Mouse (Mus musculus) embryonic facial prominence, embryonic 15.5 days (tissue): ENCODE data around the gene Hikeshi. TPM values are rescaled to one million over a fixed set of nuclear protein-coding genes. Genes with fewer than 3 reads are reported as not detected.

Experiments
- ATAC-seq: fragments of 200-750 bp; cut with Nextera tagmentation; 2 replicates; pipeline ENCODE4 v1.8.0; 2017; ENCODE audit warnings: low read depth, moderate TSS enrichment; ENCODE audit not compliant: insufficient number of reproducible peaks, low FRiP score, low TSS enrichment
- H3K27ac ChIP-seq: fragments of 300-500 bp; sonication (generic); replicated peaks from 2 replicates; pipeline ENCODE4 v1.5.1; 2015; ENCODE audit warnings: mild to moderate bottlenecking, inconsistent platforms
- H3K27me3 ChIP-seq: fragments of 300-500 bp; sonication (generic); 2 replicates; pipeline ENCODE4 v1.6.1; 2015; ENCODE audit warnings: inconsistent platforms
- H3K36me3 ChIP-seq: fragments of 300-500 bp; sonication (generic); 2 replicates; pipeline ENCODE4 v1.6.1; 2015; ENCODE audit warnings: mild to moderate bottlenecking, inconsistent platforms
- H3K4me1 ChIP-seq: fragments of 300-500 bp; sonication (generic); 2 replicates; pipeline ENCODE4 v1.6.1; 2015; ENCODE audit warnings: inconsistent platforms
- H3K4me2 ChIP-seq: fragments of 300-500 bp; sonication (generic); replicated peaks from 2 replicates; pipeline ENCODE4 v1.6.1; 2015; ENCODE audit warnings: mild to moderate bottlenecking, inconsistent platforms
- H3K4me3 ChIP-seq: fragments of 300-500 bp; sonication (generic); replicated peaks from 2 replicates; pipeline ENCODE4 v1.5.1; 2015; ENCODE audit warnings: mild to moderate bottlenecking, inconsistent platforms
- H3K9ac ChIP-seq: fragments of 300-500 bp; sonication (generic); 2 replicates; pipeline ENCODE4 v1.6.1; 2015; ENCODE audit warnings: inconsistent platforms
- H3K9me3 ChIP-seq: fragments of 300-500 bp; sonication (generic); replicated peaks from 2 replicates; pipeline ENCODE4 v1.6.1; 2016; ENCODE audit warnings: inconsistent platforms
- WGBS: fragments of 180-500 bp; shearing (Covaris S2); methylation state at CpG from one replicate; pipeline ENCODE4 v1.1.7; 2015; 5-methylcytosine and 5-hydroxymethylcytosine counted together
- polyA plus RNA-seq: library from polyadenylated mRNA; unstranded; fragments of >200 nt; fragmentation: Nextera tagmentation; extraction: Ambion mirVana; gene quantifications from 2 replicates; pipeline ENCODE4 v1.2.1, GENCODE M21; 2015

Gene Hikeshi
- polyA plus RNA-seq, 1 experiment from 2014 or later: 124 TPM

DNA sequence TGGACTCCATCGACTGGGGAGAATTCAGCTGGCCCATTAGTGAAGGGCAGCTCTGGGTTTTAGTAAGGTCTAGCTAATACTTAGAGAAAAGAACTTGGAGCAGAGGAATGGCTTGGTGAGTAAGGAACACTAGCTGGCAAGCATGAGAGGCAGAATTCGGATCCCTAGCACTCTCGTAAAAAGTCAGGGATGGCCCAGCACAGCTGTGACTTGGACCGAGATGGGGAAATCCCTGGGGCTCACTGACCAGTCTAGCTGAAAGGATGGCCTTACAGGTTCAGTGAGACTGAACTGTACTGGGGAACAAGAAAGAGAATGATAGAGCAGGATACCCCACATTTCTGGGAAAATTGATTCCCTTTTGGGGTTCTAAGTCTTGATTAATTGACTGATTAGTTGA lies 31.3 kb downstream of the Hikeshi start:
- Histone ChIP-seq H3K4me1 (peaks cover 12% of the 10 kb centered on the region; the same call in 1 of the 2 replicates), H3K36me3 (no peaks in the 10 kb centered on the region), H3K9me3 (no peaks in the 10 kb centered on the region), H3K27ac (no peak overlapping the region), H3K4me2 (no peak overlapping the region), H3K4me3 (no peak overlapping the region), H3K27me3 (no peaks in the 10 kb centered on the region), H3K9ac (no peak overlapping the region)
- ATAC-seq: no peak
- 65% methylated on average over 4 of the region's 4 CpGs for WGBS

GRCm38 (mm10) chr7:89908899-89909621 lies 31.9 kb downstream of the Hikeshi start:
- ATAC-seq: no peak
- Histone ChIP-seq H3K4me3 (no peak overlapping the region), H3K27ac (no peak overlapping the region)

GRCm38 (mm10) chr7:89908421-89908820 lies 32.6 kb downstream of the Hikeshi start:
- Histone ChIP-seq H3K4me3 (no peak overlapping the region), H3K4me2 (peak overlapping the region; percentile 24), H3K36me3 (no peaks in the 10 kb centered on the region), H3K27ac (0 out of 2 replicates have a peak overlapping the region, but pooled peaks have one; percentile 35), H3K9ac (no peak overlapping the region), H3K27me3 (no peaks in the 10 kb centered on the region), H3K9me3 (no peaks in the 10 kb centered on the region), H3K4me1 (peaks cover 18% of the 10 kb centered on the region)
- ATAC-seq: no peak; the same call in 1 of the 2 replicates
- 26% methylated on average over 7 of the region's 7 CpGs for WGBS

More at GRCm38 (mm10) chr7:89908899-89909621, 31.9 kb downstream of the Hikeshi start:
- Histone ChIP-seq H3K36me3 (no peaks in the 10 kb centered on the region), H3K4me1 (peaks cover 12% of the 10 kb centered on the region; the same call in 1 of the 2 replicates), H3K9ac (no peak overlapping the region), H3K4me2 (peak overlapping the region; percentile 24), H3K27me3 (no peaks in the 10 kb centered on the region), H3K9me3 (no peaks in the 10 kb centered on the region)
- WGBS: 41% methylated on average over 20 of the region's 20 CpGs

DNA sequence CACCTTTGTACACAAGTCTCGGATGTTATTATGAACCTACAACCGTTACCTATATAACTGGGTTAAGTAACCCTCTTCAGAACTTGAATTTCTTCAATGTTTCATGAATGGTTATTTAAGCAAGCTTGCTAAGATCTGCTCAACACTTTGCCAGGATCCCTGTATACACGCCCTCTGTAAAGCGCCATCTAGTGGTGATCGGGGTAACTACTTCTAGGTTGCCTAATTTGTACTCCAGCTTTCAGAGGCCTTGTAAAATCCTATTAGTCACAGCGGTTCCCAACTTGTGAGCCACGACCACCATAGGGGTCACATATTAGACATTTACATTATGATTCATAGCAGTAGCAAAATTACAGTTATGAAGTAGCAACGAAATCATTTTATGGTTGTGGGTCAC lies 33.1 kb downstream of the Hikeshi start:
- no peaks in the 10 kb centered on the region for H3K9me3 ChIP-seq
- 0 out of 2 replicates have a peak overlapping the region, but pooled peaks have one; percentile 35 for H3K27ac ChIP-seq
- ATAC-seq: no peak
- no peaks in the 10 kb centered on the region for H3K36me3 ChIP-seq
- WGBS: 20% methylated on average over 8 of the region's 8 CpGs
- no peak overlapping the region for H3K9ac ChIP-seq
- peak overlapping the region; percentile 23 for H3K4me2 ChIP-seq
- H3K27me3 ChIP-seq: no peaks in the 10 kb centered on the region
- H3K4me1 ChIP-seq: peaks cover 22% of the 10 kb centered on the region
- H3K4me3 ChIP-seq: no peak overlapping the region

DNA sequence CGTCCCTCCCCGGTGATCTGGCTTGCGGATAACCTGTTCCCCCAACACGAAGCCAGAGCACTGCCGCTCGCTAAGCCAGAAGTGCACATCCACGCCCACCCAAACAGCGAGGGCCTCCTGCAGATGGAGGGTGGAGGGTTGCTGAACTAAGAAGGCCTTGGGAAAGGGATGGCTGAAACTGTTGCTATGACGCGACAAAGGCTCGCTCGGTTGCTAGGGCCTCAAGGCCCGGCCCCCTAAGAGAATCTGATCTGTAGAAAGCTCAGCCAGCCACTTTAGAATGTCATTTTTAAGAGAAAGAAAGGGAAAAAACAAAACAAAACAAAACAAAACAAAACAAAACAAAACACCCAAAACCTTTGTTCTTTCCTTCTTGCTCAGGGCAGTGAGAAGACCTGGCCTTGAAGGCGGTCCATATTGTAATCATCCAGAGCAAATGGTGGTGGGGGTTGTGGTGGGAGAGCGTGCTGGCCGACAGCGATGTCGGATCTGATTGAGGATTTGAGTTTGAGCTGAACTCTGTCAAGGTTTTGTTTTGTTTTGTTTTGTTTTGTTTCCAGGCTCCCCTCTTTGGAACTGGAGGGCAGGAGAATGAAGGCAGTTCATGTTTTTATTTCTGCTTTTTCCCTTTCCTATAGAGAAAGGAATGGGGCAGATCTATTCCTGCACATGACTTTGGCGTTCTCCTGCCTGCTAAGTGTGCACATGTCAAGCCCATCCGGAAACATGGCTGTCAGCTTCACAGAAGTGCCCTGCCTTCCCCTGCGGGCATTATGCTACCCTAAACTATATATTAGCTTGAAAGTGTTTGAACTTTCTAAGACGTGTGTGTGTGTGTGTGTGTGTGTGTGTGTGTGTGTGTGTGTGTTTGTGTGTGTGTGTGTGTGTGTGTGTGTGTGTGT lies 37.3 kb downstream of the Hikeshi start, which contains the start of gene Ccdc81:
Gene Ccdc81 (minus strand): TSS at position 188 of the 902 bp plus-strand sequence.
- Histone ChIP-seq H3K9me3 (no peaks in the 10 kb centered on the region), H3K27me3 (no peaks in the 10 kb centered on the region), H3K36me3 (no peaks in the 10 kb centered on the region), H3K4me2 (peak within 1 kb of the TSS; percentile 39), H3K4me3 (peak within 1 kb of the TSS; percentile 20), H3K9ac (no peak within 1 kb of the TSS), H3K4me1 (peaks cover 11% of the 10 kb centered on the region), H3K27ac (0 out of 2 replicates have a peak within 1 kb of the TSS, but pooled peaks have one; percentile 4)
- ATAC-seq: peak; percentile 76; the same call in 1 of the 2 replicates
- 21% methylated on average over 22 of the region's 22 CpGs for WGBS

DNA sequence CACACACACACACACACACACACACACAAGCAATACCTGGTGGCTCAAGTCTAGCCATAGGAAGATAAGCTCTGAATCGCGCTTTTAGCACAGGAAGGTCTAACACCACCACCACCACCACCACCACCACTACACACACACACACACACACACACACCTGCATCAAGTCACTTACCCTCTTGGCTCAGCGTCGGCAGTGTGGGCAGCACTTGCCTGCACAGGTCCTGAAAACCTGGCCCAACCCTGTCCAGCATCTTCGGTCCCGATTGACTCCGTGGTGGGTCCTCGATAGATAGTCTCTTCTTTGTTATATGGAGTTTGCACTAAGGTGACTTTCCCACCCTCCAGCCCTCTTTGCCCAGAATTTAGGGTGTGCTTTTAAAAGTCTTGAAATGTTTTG lies 38.0 kb downstream of the Hikeshi start:
- no peak overlapping the region for H3K27ac ChIP-seq
- no peaks in the 10 kb centered on the region for H3K27me3 ChIP-seq
- peak overlapping the region; percentile 20; the same call in 1 of the 2 replicates for H3K4me3 ChIP-seq
- peaks cover 9% of the 10 kb centered on the region for H3K4me1 ChIP-seq
- peak overlapping the region; percentile 39 for H3K4me2 ChIP-seq
- ATAC-seq: no peak
- no peaks in the 10 kb centered on the region for H3K9me3 ChIP-seq
- H3K9ac ChIP-seq: no peak overlapping the region
- 67% methylated on average over 8 of the region's 8 CpGs for WGBS
- H3K36me3 ChIP-seq: no peaks in the 10 kb centered on the region

GRCm38 (mm10) chr7:89891856-89892255 lies 49.1 kb downstream of the Hikeshi start:
- Histone ChIP-seq H3K27ac (no peak overlapping the region), H3K4me2 (no peak overlapping the region), H3K4me1 (no peaks in the 10 kb centered on the region), H3K27me3 (no peaks in the 10 kb centered on the region), H3K36me3 (no peaks in the 10 kb centered on the region), H3K9ac (no peak overlapping the region), H3K4me3 (no peak overlapping the region), H3K9me3 (no peaks in the 10 kb centered on the region)
- WGBS: 31% methylated on average over 4 of the region's 4 CpGs
- ATAC-seq: no peak

- Histone ChIP-seq H3K9ac (no peak overlapping the region), H3K4me3 (no peak overlapping the region), H3K4me1 (no peaks in the 10 kb centered on the region), H3K36me3 (no peaks in the 10 kb centered on the region), H3K27me3 (no peaks in the 10 kb centered on the region), H3K27ac (no peak overlapping the region), H3K9me3 (no peaks in the 10 kb centered on the region), H3K4me2 (no peak overlapping the region)
- no peak for ATAC-seq
- WGBS: 75% methylated on average over 5 of the region's 5 CpGs
Measured at GRCm38 (mm10) chr7:89891412-89891811, 49.6 kb downstream of the Hikeshi start.

DNA sequence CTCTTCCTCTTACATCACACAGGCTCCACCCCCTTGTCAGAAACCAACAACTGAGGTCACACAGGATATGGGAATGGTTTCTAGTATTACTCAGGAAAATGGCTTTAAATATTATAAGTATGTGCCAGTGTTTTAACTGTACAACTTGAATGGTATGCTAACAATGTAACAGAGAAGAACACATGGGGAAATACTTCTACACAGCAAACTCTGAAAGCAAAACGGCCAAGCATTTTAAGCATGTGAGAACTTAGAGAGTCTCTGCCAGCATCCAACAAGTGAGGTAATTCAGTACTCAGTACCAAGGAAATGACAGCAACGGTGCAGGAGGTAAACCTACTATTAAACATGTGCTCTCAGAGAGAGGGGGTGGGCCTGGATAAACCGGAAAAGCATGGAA lies 56.5 kb downstream of the Hikeshi start:
- H3K4me3 ChIP-seq: no peak overlapping the region
- no peaks in the 10 kb centered on the region for H3K4me1 ChIP-seq
- 32% methylated on average over 3 of the region's 3 CpGs for WGBS
- no peak overlapping the region for H3K4me2 ChIP-seq
- no peaks in the 10 kb centered on the region for H3K36me3 ChIP-seq
- no peak overlapping the region for H3K27ac ChIP-seq
- no peak overlapping the region for H3K9ac ChIP-seq
- no peaks in the 10 kb centered on the region for H3K9me3 ChIP-seq
- no peaks in the 10 kb centered on the region for H3K27me3 ChIP-seq
- no peak for ATAC-seq

DNA sequence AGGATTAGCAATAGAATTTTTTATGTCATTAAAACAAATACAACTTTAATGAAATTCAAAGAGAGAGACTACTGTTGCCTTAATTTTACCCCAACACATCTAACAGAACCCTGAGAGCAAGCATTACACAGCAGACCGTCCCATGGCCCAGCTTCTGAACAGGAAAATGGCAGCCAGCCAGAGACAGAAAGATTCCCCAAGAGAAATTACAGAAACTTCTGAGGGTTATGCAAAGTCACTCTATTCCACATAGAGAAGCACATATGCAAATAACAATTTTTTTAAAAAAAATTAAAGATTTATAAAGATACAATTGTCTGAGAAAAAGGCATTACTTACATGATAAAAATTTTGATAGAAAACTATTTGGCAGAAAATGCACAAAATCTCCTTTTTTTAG lies 61.3 kb downstream of the Hikeshi start:
- Histone ChIP-seq H3K4me3 (no peak overlapping the region), H3K36me3 (no peaks in the 10 kb centered on the region), H3K27ac (no peak overlapping the region), H3K9ac (no peak overlapping the region), H3K4me2 (no peak overlapping the region), H3K4me1 (no peaks in the 10 kb centered on the region), H3K27me3 (no peaks in the 10 kb centered on the region), H3K9me3 (no peaks in the 10 kb centered on the region)
- no peak for ATAC-seq
- WGBS: 51% methylated on average over 1 of the region's 1 CpGs
